8 mouse cellular contexts compared by ENCODE assay signal in genomic region chr8:75034285-75034684, GRCm38 (mm10). TPM values are rescaled to one million over a fixed set of nuclear protein-coding genes. Genes with fewer than 3 reads are reported as not detected.
DNase-seq lines count a peak whose midpoint lies in the region; ATAC-seq and TF ChIP-seq lines count a peak whose summit lies in the region.

No protein-coding gene starts in this region.

- WGBS in heart, embryonic 10.5 days: under 1% methylated on average over 17 of the region's 17 CpGs
- WGBS in forebrain, embryonic 10.5 days: 2% methylated on average over 17 of the region's 17 CpGs
- WGBS in liver, embryonic 13.5 days (ENCODE audit: insufficient replicate concordance): 2% methylated on average over 17 of the region's 17 CpGs

- no peaks in the 10 kb centered on the region for H3K79me3 ChIP-seq in C2C12 (ENCODE audit: low read depth)

- TF ChIP-seq CTCF in C2C12 (IDR thresholded peaks at IDR 0.05; ENCODE audit: control insufficient read depth, insufficient read depth, insufficient read length): no peak

- H3ac ChIP-seq in C2C12 (ENCODE audit: control insufficient read depth, insufficient read length, low read depth): peak overlapping the region; percentile 66

- peak overlapping the region; percentile 96 for H3K4me2 ChIP-seq in liver, embryonic 13.5 days

- H3K79me2 ChIP-seq in C2C12 (ENCODE audit: control insufficient read depth, insufficient read depth): no peaks in the 10 kb centered on the region

- peak overlapping the region; percentile 78 for H3K4me3 ChIP-seq in heart, embryonic 10.5 days
- H3K4me3 ChIP-seq in C2C12 (ENCODE audit: insufficient read depth, poor library complexity, severe bottlenecking): peak overlapping the region; percentile 40
- peak overlapping the region; percentile 71 for H3K4me3 ChIP-seq in forebrain, embryonic 10.5 days
- peak overlapping the region; percentile 73 for H3K4me3 ChIP-seq in liver, embryonic 13.5 days (replicated peaks)

- peak overlapping the region; percentile 81 for H3K9ac ChIP-seq in liver, embryonic 13.5 days

- intact Hi-C loops in heart, postnatal 10 days (cut with DNase I): no loop called here

- peaks cover 37% of the 10 kb centered on the region for H3K4me1 ChIP-seq in heart, embryonic 10.5 days
- peaks cover 21% of the 10 kb centered on the region for H3K4me1 ChIP-seq in forebrain, embryonic 10.5 days
- peaks cover 25% of the 10 kb centered on the region for H3K4me1 ChIP-seq in liver, embryonic 13.5 days (replicated peaks)

- no peaks in the 10 kb centered on the region for H3K9me3 ChIP-seq in heart, embryonic 10.5 days
- H3K9me3 ChIP-seq in forebrain, embryonic 10.5 days: no peaks in the 10 kb centered on the region
- no peaks in the 10 kb centered on the region for H3K9me3 ChIP-seq in liver, embryonic 13.5 days (replicated peaks)

- H3K36me3 ChIP-seq in heart, embryonic 10.5 days: peaks cover 22% of the 10 kb centered on the region
- H3K36me3 ChIP-seq in C2C12 (ENCODE audit: control insufficient read depth, insufficient read depth): peaks cover 8% of the 10 kb centered on the region
- H3K36me3 ChIP-seq in forebrain, embryonic 10.5 days (replicated peaks): peaks cover 27% of the 10 kb centered on the region
- peaks cover 18% of the 10 kb centered on the region for H3K36me3 ChIP-seq in liver, embryonic 13.5 days

- DNase-seq in heart, embryonic 10.5 days (ENCODE audit: low spot score): no peak
- no peak for DNase-seq in heart, postnatal 10 days
- no peak for DNase-seq in forebrain, embryonic 10.5 days (ENCODE audit: extremely low spot score, low spot score)
- no peak for DNase-seq in liver, embryonic 13.5 days
- no peak for DNase-seq in right cerebral cortex, postnatal 4 days
- DNase-seq in urinary bladder, adult 18-20 months (ENCODE audit: low spot score in 2 of 2): no peak
- DNase-seq in cerebellum, postnatal 25 days: no peak

- H3K27ac ChIP-seq in heart, embryonic 10.5 days: peak overlapping the region; percentile 90
- H3K27ac ChIP-seq in forebrain, embryonic 10.5 days: peak overlapping the region; percentile 87
- H3K27ac ChIP-seq in liver, embryonic 13.5 days: peak overlapping the region; percentile 66

- H3K27me3 ChIP-seq in heart, embryonic 10.5 days (ENCODE audit: insufficient read depth, poor library complexity, severe bottlenecking): no peaks in the 10 kb centered on the region
- no peaks in the 10 kb centered on the region for H3K27me3 ChIP-seq in C2C12 (ENCODE audit: control insufficient read depth, insufficient read depth, insufficient read length)
- no peaks in the 10 kb centered on the region for H3K27me3 ChIP-seq in forebrain, embryonic 10.5 days (ENCODE audit: poor library complexity, severe bottlenecking)
- H3K27me3 ChIP-seq in liver, embryonic 13.5 days: no peaks in the 10 kb centered on the region

- ATAC-seq in liver, embryonic 13.5 days (ENCODE audit: low read depth): no peak

TF ChIP-seq in C2C12, 6 proteins besides CTCF, POLR2A, EP300 and RAD21:
- TF ChIP-seq USF1 (IDR thresholded peaks at IDR 0.05; ENCODE audit: low read depth) (no peak), MYOD1 (IDR thresholded peaks at IDR 0.05; ENCODE audit: control insufficient read depth, insufficient read length, low read depth) (no peak), MYOG (IDR thresholded peaks at IDR 0.05; ENCODE audit: control insufficient read depth, extremely low read depth, insufficient read length) (no peak), CEBPB (IDR thresholded peaks at IDR 0.05; ENCODE audit: low read depth) (no peak)

RNA-seq across cellular contexts. Expression of gene Tom1, which starts 0.8 kb away (rescaled TPM):
- polyA plus RNA-seq in heart, embryonic 10.5 days (2016; fragmentation: Nextera tagmentation; extraction: Ambion mirVana): 40.3 and 46.4 TPM in 2 replicates
- 10 to 100 TPM; 68.8 to 70.6 TPM for total RNA-seq in heart, postnatal 10 days (2021)
- polyA plus RNA-seq in C2C12 (2012; fragmentation: generic; extraction: Trizol): 31.4 TPM
- polyA plus RNA-seq in forebrain, embryonic 10.5 days (2016; fragmentation: Nextera tagmentation; extraction: Ambion mirVana): 28.9 and 30.0 TPM in 2 replicates
- 12.1 and 13.2 TPM in 2 replicates for polyA plus RNA-seq in liver, embryonic 13.5 days (2015; fragmentation: Nextera tagmentation; extraction: Ambion mirVana)

RNA-seq across cellular contexts. Expression of gene Hmgxb4, which starts 41.1 kb away (rescaled TPM):
- polyA plus RNA-seq in heart, embryonic 10.5 days (2016; fragmentation: Nextera tagmentation; extraction: Ambion mirVana): 23.7 and 32.8 TPM in 2 replicates
- 10 to 100 TPM; 16.9 to 19.0 TPM for total RNA-seq in heart, postnatal 10 days (2021)
- 12.0 TPM for polyA plus RNA-seq in C2C12 (2012; fragmentation: generic; extraction: Trizol)
- 49.5 and 51.2 TPM in 2 replicates for polyA plus RNA-seq in forebrain, embryonic 10.5 days (2016; fragmentation: Nextera tagmentation; extraction: Ambion mirVana)
- 13.6 and 13.8 TPM in 2 replicates for polyA plus RNA-seq in liver, embryonic 13.5 days (2015; fragmentation: Nextera tagmentation; extraction: Ambion mirVana)

RNA-seq across cellular contexts. Expression of gene Hmox1, which starts 59.1 kb away (rescaled TPM):
- polyA plus RNA-seq in heart, embryonic 10.5 days (2016; fragmentation: Nextera tagmentation; extraction: Ambion mirVana): 19.9 and 28.3 TPM in 2 replicates
- 10 to 100 TPM; 17.8 to 19.8 TPM for total RNA-seq in heart, postnatal 10 days (2021)
- polyA plus RNA-seq in C2C12 (2012; fragmentation: generic; extraction: Trizol): 248 TPM
- polyA plus RNA-seq in forebrain, embryonic 10.5 days (2016; fragmentation: Nextera tagmentation; extraction: Ambion mirVana): 19.7 and 23.2 TPM in 2 replicates
- 74.0 and 80.4 TPM in 2 replicates for polyA plus RNA-seq in liver, embryonic 13.5 days (2015; fragmentation: Nextera tagmentation; extraction: Ambion mirVana)
